Mouse (Mus musculus) G1E-ER4 (cell line): ENCODE results near the gene Plxna3. TPM values are rescaled to one million over a fixed set of nuclear protein-coding genes. Genes with fewer than 3 reads are reported as not detected.

Experiments
- GATA1 ChIP-seq: IDR thresholded peaks from one replicate; pipeline ENCODE4 v1.8.0; 2012; ENCODE audit warnings: low read length, inconsistent platforms
- polyA plus RNA-seq: library from polyadenylated mRNA; stranded (reverse); fragments of >175 nt; gene quantifications from 2 replicates; pipeline ENCODE4 v1.2.3, GENCODE M21; 2012

Plxna3 gene
- polyA plus RNA-seq, 1 experiment = 17.4 TPM

GRCm38 (mm10) chrX:74352645-74353466 is 24.0 kb downstream of the Plxna3 start:
- no peak for TF ChIP-seq GATA1

GRCm38 (mm10) chrX:74353467-74353770 is 24.6 kb downstream of the Plxna3 start, which contains the start of gene Lage3:
Gene Lage3, minus strand, starts transcription at chrX:74353618.
- no peak for TF ChIP-seq GATA1

- no peak for TF ChIP-seq GATA1
These were observed 30.3 kb downstream of the Plxna3 start for GRCm38 (mm10) chrX:74359171-74359570.

- no peak for TF ChIP-seq GATA1
These were observed 38.6 kb downstream of the Plxna3 start for GRCm38 (mm10) chrX:74367512-74367911.

GRCm38 (mm10) chrX:74368209-74368909 is 39.5 kb downstream of the Plxna3 start:
- TF ChIP-seq GATA1 = no peak

- TF ChIP-seq GATA1 = no peak
These were observed 44.2 kb downstream of the Plxna3 start, which contains the start of the genes Ubl4a and Slc10a3 for GRCm38 (mm10) chrX:74372888-74373549. Gene Ubl4a, minus strand, starts transcription at chrX:74373218. Gene Slc10a3, minus strand, starts transcription at chrX:74373349.

- TF ChIP-seq GATA1 = no peak
These were observed 55.6 kb downstream of the Plxna3 start for GRCm38 (mm10) chrX:74384451-74384850.

- no peak for TF ChIP-seq GATA1
These were observed 59.3 kb downstream of the Plxna3 start for GRCm38 (mm10) chrX:74388153-74388552.

GRCm38 (mm10) chrX:74392535-74393443 is 63.9 kb downstream of the Plxna3 start, which contains the start of the genes Fam3a and Ikbkg:
Gene Fam3a, minus strand, starts transcription at chrX:74393272.
Gene Ikbkg, plus strand, starts transcription at chrX:74393290.
- TF ChIP-seq GATA1 = no peak

Other genes starting within 250 kb of the Plxna3 start
- not detected in 2 replicates for gene Opn1mw, start 201.6 kb upstream of the Plxna3 start, polyA plus RNA-seq
- 45.0 and 52.5 TPM in 2 replicates for gene Mecp2, start 193.7 kb upstream of the Plxna3 start, polyA plus RNA-seq
- not detected in 2 replicates for gene Tex28, start 161.2 kb upstream of the Plxna3 start, polyA plus RNA-seq
- not detected in 2 replicates for gene Tktl1, start 151.8 kb upstream of the Plxna3 start, polyA plus RNA-seq
- 66.0 and 78.5 TPM in 2 replicates for gene Flna, start 79.2 kb upstream of the Plxna3 start, polyA plus RNA-seq
- 29.1 and 54.9 TPM in 2 replicates for gene Emd, start 74.4 kb upstream of the Plxna3 start, polyA plus RNA-seq
- 726 and 861 TPM in 2 replicates for gene Rpl10, start 58.3 kb upstream of the Plxna3 start, polyA plus RNA-seq
- 34.0 and 45.5 TPM in 2 replicates for gene Taz, start 47.2 kb upstream of the Plxna3 start, polyA plus RNA-seq
- 0.35 TPM in 2 replicates for gene Dnase1l1, start 46.7 kb upstream of the Plxna3 start, polyA plus RNA-seq
- gene Atp6ap1, start 32.0 kb upstream of the Plxna3 start, polyA plus RNA-seq = 10.2 and 14.1 TPM in 2 replicates
- gene Gdi1, start 24.1 kb upstream of the Plxna3 start, polyA plus RNA-seq = 28.9 and 30.8 TPM in 2 replicates
- 33.8 and 42.2 TPM in 2 replicates for gene Fam50a, start 16.0 kb upstream of the Plxna3 start, polyA plus RNA-seq
- gene Lage3, start 24.6 kb downstream of the Plxna3 start, polyA plus RNA-seq = 5.7 and 8.9 TPM in 2 replicates
- gene Ubl4a, start 44.2 kb downstream of the Plxna3 start, polyA plus RNA-seq = 28.9 and 40.3 TPM in 2 replicates
- gene Slc10a3, start 44.3 kb downstream of the Plxna3 start, polyA plus RNA-seq = 1.3 and 1.4 TPM in 2 replicates
- 5.6 and 7.3 TPM in 2 replicates for gene Fam3a, start 64.2 kb downstream of the Plxna3 start, polyA plus RNA-seq
- gene Ikbkg, start 64.2 kb downstream of the Plxna3 start, polyA plus RNA-seq = 18.3 and 27.2 TPM in 2 replicates
- gene G6pdx, start 100.1 kb downstream of the Plxna3 start, polyA plus RNA-seq = 7.2 and 18.4 TPM in 2 replicates
- gene Gm6880, start 152.3 kb downstream of the Plxna3 start, polyA plus RNA-seq = not detected in 2 replicates
- not detected in 2 replicates for gene Olfr1326-ps1, start 245.8 kb downstream of the Plxna3 start, polyA plus RNA-seq